Mouse (Mus musculus) myocyte (in vitro differentiated cells): ENCODE data around the gene Chd3. TPM values are rescaled to one million over a fixed set of nuclear protein-coding genes. Genes with fewer than 3 reads are reported as not detected.

Experiments used
- H3K27me3 ChIP-seq: one replicate; pipeline ENCODE4 v1.6.1; 2011; ENCODE audit not compliant: control insufficient read depth, insufficient read depth, insufficient read length
- H3K36me3 ChIP-seq: one replicate; pipeline ENCODE4 v1.6.1; 2011; ENCODE audit not compliant: control insufficient read depth, insufficient read depth
- H3K4me2 ChIP-seq: one replicate; pipeline ENCODE4 v1.6.1; 2011; ENCODE audit warnings: low read depth, control low read depth
- H3K4me3 ChIP-seq: one replicate; pipeline ENCODE4 v1.5.1; 2011; ENCODE audit warnings: mild to moderate bottlenecking, control low read depth, moderate library complexity
- H3K79me2 ChIP-seq: one replicate; pipeline ENCODE4 v1.6.1; 2011; ENCODE audit not compliant: control insufficient read depth, insufficient read depth
- H3ac ChIP-seq: one replicate; pipeline ENCODE4 v1.6.1; 2011; ENCODE audit not compliant: control insufficient read depth, insufficient read length
- CEBPB ChIP-seq: IDR thresholded peaks from 2 replicates; pipeline ENCODE4 v1.6.1; 2011; ENCODE audit warnings: mild to moderate bottlenecking, moderate library complexity; ENCODE audit not compliant: poor library complexity, insufficient read depth, severe bottlenecking
- MAX ChIP-seq: IDR thresholded peaks from one replicate; pipeline ENCODE4 v1.6.1; 2011; ENCODE audit warnings: low read depth, mild to moderate bottlenecking, control low read depth
- MYOD1 ChIP-seq, 3 experiments: IDR thresholded peaks; one replicate each; pipeline ENCODE4 v1.6.1; 2011; ENCODE audit warnings: control low read depth in 2 of 3, low read depth in 2 of 3, mild to moderate bottlenecking in 2 of 3, moderate library complexity in 1 of 3; ENCODE audit not compliant: insufficient read length in 2 of 3, control insufficient read depth in 1 of 3
- MYOG ChIP-seq, 3 experiments: IDR thresholded peaks; one replicate each; pipeline ENCODE4 v1.6.1; 2011; ENCODE audit warnings: control low read depth in 2 of 3, low read depth in 2 of 3, mild to moderate bottlenecking in 2 of 3; ENCODE audit not compliant: insufficient read length in 2 of 3, control insufficient read depth in 1 of 3, insufficient read depth in 1 of 3
- POLR2A ChIP-seq: IDR thresholded peaks from one replicate; pipeline ENCODE4 v1.6.1; 2011; ENCODE audit warnings: low read depth, mild to moderate bottlenecking, control low read depth, moderate library complexity; ENCODE audit not compliant: insufficient read length
- POLR2AphosphoS2 ChIP-seq: IDR thresholded peaks from one replicate; pipeline ENCODE4 v1.6.1; 2011; ENCODE audit warnings: low read depth, control low read depth; ENCODE audit not compliant: insufficient read length
- REST ChIP-seq: IDR thresholded peaks from one replicate; pipeline ENCODE4 v1.6.1; 2011; ENCODE audit warnings: mild to moderate bottlenecking, control low read depth, moderate library complexity; ENCODE audit not compliant: insufficient read depth, insufficient read length
- SRF ChIP-seq: IDR thresholded peaks from one replicate; pipeline ENCODE4 v1.6.1; 2011; ENCODE audit warnings: low read depth; ENCODE audit not compliant: control insufficient read depth, insufficient read length
- TCF12 ChIP-seq: IDR thresholded peaks from one replicate; pipeline ENCODE4 v1.6.1; 2011; ENCODE audit warnings: mild to moderate bottlenecking, control low read depth; ENCODE audit not compliant: poor library complexity, insufficient read depth, severe bottlenecking
- TCF3 ChIP-seq: IDR thresholded peaks from one replicate; pipeline ENCODE4 v1.6.1; 2011; ENCODE audit warnings: low read depth, control low read depth; ENCODE audit not compliant: insufficient read length
- USF1 ChIP-seq: IDR thresholded peaks from one replicate; pipeline ENCODE4 v1.6.1; 2011; ENCODE audit warnings: low read depth, mild to moderate bottlenecking, control low read depth, moderate library complexity
- polyA plus RNA-seq: library from polyadenylated mRNA; unstranded; fragments of >200 nt; fragmentation: generic; extraction: Trizol; gene quantifications from one replicate; pipeline ENCODE4 v1.2.1, GENCODE M21; 2012; ENCODE audit warnings: missing spikeins

Chd3 gene
- polyA plus RNA-seq, 1 experiment, result 148 TPM

DNA sequence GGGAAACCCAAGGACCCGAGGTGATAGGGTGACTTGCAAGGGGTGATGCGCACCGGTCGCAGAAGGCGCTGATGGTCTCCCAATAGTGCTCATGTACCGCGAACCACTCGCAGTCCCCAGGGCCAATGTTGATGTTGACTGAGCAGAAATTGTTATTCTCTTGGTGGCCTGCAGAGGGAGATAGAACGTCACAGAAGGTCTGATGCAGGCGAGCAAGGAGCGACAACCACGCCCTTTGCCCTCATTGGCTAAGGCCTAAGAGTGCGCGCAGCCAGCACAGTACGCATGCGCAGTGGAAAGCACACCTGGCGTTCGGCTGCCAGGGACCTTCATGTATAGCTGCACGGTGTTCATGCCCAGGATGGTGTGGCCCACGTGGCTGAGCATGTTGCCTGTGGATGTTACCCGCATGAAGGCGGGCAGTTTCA, 32.0 kb upstream of the Chd3 start:
- Histone ChIP-seq H3K4me3 (no peak overlapping the region), H3K79me2 (no peaks in the 10 kb centered on the region), H3K36me3 (peaks cover 50% of the 10 kb centered on the region), H3ac (no peak overlapping the region), H3K4me2 (no peak overlapping the region), H3K27me3 (no peaks in the 10 kb centered on the region)
- TF ChIP-seq POLR2AphosphoS2, result peak; percentile 96
- no peak for TF ChIP-seq TCF3
- TF ChIP-seq POLR2A, result peak; percentile 55
- no peak for TF ChIP-seq TCF12
- TF ChIP-seq MYOD1 (IDR thresholded peaks at IDR 0.05; ENCODE audit: control insufficient read depth in 1 of 3, insufficient read length in 2 of 3, low read depth in 2 of 3), result peak in 1 of 3 experiments; percentile 9

DNA sequence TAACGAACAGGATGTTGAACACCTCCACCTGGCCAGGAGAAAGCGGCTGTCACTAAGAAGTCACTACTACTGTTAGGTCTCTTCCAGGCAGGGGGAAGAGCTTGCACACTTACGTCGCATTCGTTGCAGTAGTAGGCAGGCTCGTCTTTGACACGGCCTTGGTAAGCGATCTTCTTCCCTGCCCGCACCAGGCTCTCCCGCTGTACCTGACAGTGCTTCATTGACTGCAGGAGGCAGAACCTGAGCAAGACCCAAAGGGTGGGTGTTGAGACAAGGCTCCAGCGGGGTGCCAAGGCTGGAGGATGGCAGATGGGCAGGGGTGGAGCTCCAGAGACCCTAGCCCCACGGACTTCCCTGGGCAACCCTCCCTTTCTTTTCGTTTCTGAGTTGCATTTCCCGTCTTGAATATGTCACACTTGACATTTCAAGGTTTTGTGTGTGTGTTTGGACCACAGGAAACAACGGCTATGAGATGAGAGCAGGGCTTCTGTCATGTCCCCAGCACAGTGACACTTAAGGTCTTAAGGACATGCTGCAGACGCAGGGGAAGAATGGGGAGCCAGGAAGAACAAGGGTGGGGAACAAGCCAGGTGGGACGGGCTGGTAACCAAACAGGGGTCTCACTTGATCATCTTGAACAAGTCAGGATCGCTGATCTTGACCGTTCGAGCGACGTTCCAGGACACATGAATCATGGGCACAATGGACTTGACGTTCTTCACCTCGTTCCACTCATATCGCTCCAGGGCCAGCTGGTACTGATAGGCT, 31.1 kb upstream of the Chd3 start:
- Histone ChIP-seq H3K4me3 (no peak overlapping the region), H3K36me3 (peaks cover 48% of the 10 kb centered on the region), H3K79me2 (no peaks in the 10 kb centered on the region), H3ac (no peak overlapping the region), H3K27me3 (no peaks in the 10 kb centered on the region), H3K4me2 (no peak overlapping the region)
- TF ChIP-seq MAX (no peak), USF1 (no peak), POLR2AphosphoS2 (peak; percentile 75), SRF (no peak), TCF3 (no peak), TCF12 (no peak), REST (no peak), CEBPB (no peak), POLR2A (peak; percentile 28), MYOG (IDR thresholded peaks at IDR 0.05; ENCODE audit: control insufficient read depth in 1 of 3, insufficient read depth in 1 of 3, insufficient read length in 2 of 3, low read depth in 2 of 3) (no peak)

DNA sequence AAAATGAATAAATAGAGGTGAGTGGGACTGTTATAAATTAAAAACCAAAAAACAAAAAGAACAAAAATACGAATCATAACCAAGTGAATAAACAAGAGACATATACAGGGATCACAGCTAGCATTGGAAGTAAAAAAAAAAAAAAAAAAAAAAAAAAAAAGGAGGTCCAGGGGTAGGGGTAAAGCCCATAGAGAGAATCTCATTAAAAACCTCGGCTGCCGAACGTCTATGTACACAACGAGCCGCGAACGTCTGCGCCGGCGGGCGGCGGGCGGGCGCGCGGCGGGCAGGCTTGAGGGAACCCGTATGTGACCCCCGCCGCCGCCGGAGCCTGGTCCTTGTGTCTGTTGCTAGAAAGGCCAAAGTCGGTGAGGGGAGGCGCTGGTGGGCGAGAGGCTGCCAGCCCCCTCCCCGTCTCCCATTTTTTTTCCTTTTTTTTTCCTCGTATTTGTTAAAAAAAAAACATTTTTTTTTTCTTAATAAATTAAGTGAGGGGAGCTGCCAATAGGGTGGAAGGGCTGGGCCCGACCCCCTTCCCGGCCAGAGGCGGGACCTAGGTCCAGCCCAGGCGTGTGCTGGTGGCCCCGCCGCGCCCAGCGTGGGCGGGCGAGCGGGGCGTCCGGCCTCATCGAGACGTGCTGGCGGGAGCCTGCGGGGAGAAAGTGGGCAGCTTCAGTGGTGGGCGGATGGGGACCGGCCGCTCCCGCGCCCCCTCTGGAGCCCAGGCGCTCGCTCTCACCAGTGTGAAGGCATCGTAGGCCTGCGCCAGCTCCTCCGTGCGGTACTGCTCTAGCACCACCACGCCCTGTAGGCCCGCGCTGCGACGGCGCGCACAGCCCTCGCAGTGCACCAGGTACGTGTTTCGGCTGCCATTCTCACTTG, 30.2 kb upstream of the Chd3 start:
- no peak overlapping the region for H3ac ChIP-seq
- H3K79me2 ChIP-seq, result peaks cover 6% of the 10 kb centered on the region
- no peak overlapping the region for H3K4me2 ChIP-seq
- peaks cover 48% of the 10 kb centered on the region for H3K36me3 ChIP-seq
- TF ChIP-seq POLR2AphosphoS2 (peak; percentile 63), CEBPB (no peak)
- no peaks in the 10 kb centered on the region for H3K27me3 ChIP-seq
- H3K4me3 ChIP-seq, result no peak overlapping the region

DNA sequence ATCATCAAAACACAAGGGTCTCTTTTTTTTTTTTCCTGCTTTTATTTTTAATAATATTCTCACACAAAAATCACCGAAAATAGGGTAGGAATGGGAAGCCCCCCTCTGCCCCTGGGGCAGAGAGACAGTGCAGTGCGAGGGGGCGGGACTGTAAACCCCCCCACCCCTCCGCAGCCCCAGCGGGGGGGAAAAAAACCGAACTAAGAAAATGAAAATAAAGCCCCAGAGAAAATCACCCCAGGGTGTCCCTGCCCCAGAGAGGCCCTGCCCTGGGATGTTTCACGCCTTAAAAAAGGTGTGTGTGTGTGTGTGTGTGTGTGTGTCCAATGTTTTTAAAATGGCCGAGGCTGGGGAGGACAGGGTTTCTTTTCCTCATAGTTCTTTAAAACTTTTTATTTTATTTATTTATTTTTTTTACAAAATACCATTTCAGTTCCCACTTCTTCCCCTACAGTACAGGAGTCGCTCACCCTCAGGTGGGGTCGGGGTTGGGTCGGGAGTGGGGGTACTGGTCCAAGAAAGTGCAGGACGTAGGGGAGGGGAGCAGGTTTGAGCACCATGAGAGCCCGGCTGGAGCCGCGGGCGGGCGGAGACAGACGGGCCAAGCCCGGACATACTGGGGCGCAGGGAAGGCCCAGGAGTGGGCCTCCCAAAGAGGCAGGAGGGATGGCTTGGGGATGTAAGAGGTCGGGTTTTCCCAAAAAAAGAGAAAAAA, 29.4 kb upstream of the Chd3 start:
- no peaks in the 10 kb centered on the region for H3K27me3 ChIP-seq
- H3K4me2 ChIP-seq, result no peak overlapping the region
- no peak overlapping the region for H3ac ChIP-seq
- H3K79me2 ChIP-seq, result peaks cover 14% of the 10 kb centered on the region
- peaks cover 43% of the 10 kb centered on the region for H3K36me3 ChIP-seq
- TF ChIP-seq TCF12 (no peak), TCF3 (no peak), SRF (no peak), CEBPB (no peak), MYOG (IDR thresholded peaks at IDR 0.05; ENCODE audit: control insufficient read depth in 1 of 3, insufficient read depth in 1 of 3, insufficient read length in 2 of 3, low read depth in 2 of 3) (no peak), MYOD1 (IDR thresholded peaks at IDR 0.05; ENCODE audit: control insufficient read depth in 1 of 3, insufficient read length in 2 of 3, low read depth in 2 of 3) (no peak), USF1 (no peak)
- H3K4me3 ChIP-seq, result no peak overlapping the region

DNA sequence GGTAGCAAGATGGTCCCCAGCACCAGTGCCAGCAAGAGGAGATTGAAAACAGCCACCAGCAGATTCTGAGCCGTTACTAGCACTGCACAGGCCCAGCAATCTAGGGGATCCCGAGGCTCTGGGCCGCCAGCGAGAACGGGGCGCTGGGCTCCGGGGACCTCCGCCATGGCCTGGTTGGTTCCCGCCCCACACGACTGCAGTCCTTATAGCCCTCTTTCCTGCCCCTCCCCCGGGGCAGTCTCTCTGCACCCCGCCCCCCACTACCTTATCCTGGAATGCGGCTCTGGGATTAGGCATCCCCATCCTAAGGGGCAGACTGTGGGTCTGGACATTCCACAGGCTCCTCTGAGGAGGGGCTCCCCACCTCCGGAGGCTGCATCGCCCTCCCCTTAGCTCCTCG, 28.9 kb upstream of the Chd3 start, which contains the start of gene Tmem88:
Tmem88 (minus strand) TSS at position 176 of the 400 bp plus-strand sequence.
- no peak within 1 kb of the TSS for H3K4me2 ChIP-seq
- TF ChIP-seq POLR2AphosphoS2 (peak; percentile 78), CEBPB (no peak), POLR2A (peak; percentile 28)
- no peak within 1 kb of the TSS for H3ac ChIP-seq
- no peaks in the 10 kb centered on the region for H3K27me3 ChIP-seq
- peak within 1 kb of the TSS; percentile 81 for H3K4me3 ChIP-seq
- peaks cover 15% of the 10 kb centered on the region for H3K79me2 ChIP-seq
- peaks cover 37% of the 10 kb centered on the region for H3K36me3 ChIP-seq
